Mouse (Mus musculus) heart, postnatal 0 days (tissue): ENCODE measurements around the gene Pum3. TPM values are rescaled to one million over a fixed set of nuclear protein-coding genes. Genes with fewer than 3 reads are reported as not detected.

Experiments used
- ATAC-seq: fragments of 200-750 bp; cut with Nextera tagmentation; 2 replicates; pipeline ENCODE4 v1.8.0; 2017; ENCODE audit warnings: low read depth, moderate number of reproducible peaks, moderate library complexity; ENCODE audit not compliant: insufficient read depth
- DNase-seq: peaks from one replicate; pipeline ENCODE4 v3.0.0-alpha.2; 2016; ENCODE audit warnings: low spot score
- H3K27ac ChIP-seq: fragments of 300-500 bp; sonication (generic); 2 replicates; pipeline ENCODE4 v1.5.1; 2014; ENCODE audit warnings: low read depth, mild to moderate bottlenecking
- H3K27me3 ChIP-seq: fragments of 300-500 bp; sonication (generic); 2 replicates; pipeline ENCODE4 v1.6.1; 2014; ENCODE audit warnings: low read length, mixed read lengths; ENCODE audit not compliant: control insufficient read depth, insufficient read depth
- H3K36me3 ChIP-seq: fragments of 300-500 bp; sonication (generic); replicated peaks from 2 replicates; pipeline ENCODE4 v1.6.1; 2014; ENCODE audit warnings: low read length, mixed read lengths; ENCODE audit not compliant: control insufficient read depth, insufficient read depth
- H3K4me1 ChIP-seq: fragments of 300-500 bp; sonication (generic); 2 replicates; pipeline ENCODE4 v1.6.1; 2014; ENCODE audit warnings: antibody characterized with exemption; ENCODE audit not compliant: control insufficient read depth, insufficient read depth
- H3K4me2 ChIP-seq: fragments of 300-500 bp; sonication (generic); 2 replicates; pipeline ENCODE4 v1.6.1; 2014; ENCODE audit warnings: low read depth, mild to moderate bottlenecking, low read length, moderate library complexity
- H3K4me3 ChIP-seq: fragments of 300-500 bp; sonication (generic); 2 replicates; pipeline ENCODE4 v1.5.1; 2014; ENCODE audit warnings: low read depth, low read length
- H3K9ac ChIP-seq: fragments of 300-500 bp; sonication (generic); replicated peaks from 2 replicates; pipeline ENCODE4 v1.6.1; 2014; ENCODE audit warnings: low read depth, low read length, mixed read lengths
- H3K9me3 ChIP-seq: fragments of 300-500 bp; sonication (generic); replicated peaks from 2 replicates; pipeline ENCODE4 v1.6.1; 2016; ENCODE audit warnings: low read length; ENCODE audit not compliant: control insufficient read depth
- CTCF ChIP-seq: IDR thresholded peaks from 2 replicates; pipeline ENCODE4 v1.5.1; 2016; ENCODE audit warnings: antibody characterized with exemption, control low read depth, low read depth
- EP300 ChIP-seq: IDR thresholded peaks from 2 replicates; pipeline ENCODE4 v1.6.1; 2016; ENCODE audit warnings: antibody characterized with exemption, low read depth
- WGBS: fragments of 180-500 bp; shearing (Covaris S2); extraction: QIAGEN DNeasy Blood & Tissue Kit; methylation state at CpG from one replicate; pipeline ENCODE4 v1.1.7; 2014; 5-methylcytosine and 5-hydroxymethylcytosine counted together
- polyA plus RNA-seq: library from polyadenylated mRNA; unstranded; fragments of >200 nt; fragmentation: Nextera tagmentation; extraction: Ambion mirVana; gene quantifications from 2 replicates; pipeline ENCODE4 v1.2.1, GENCODE M21; 2015
- total RNA-seq: library from RNA; depleted of rRNA; stranded (reverse); fragments of >200 nt; gene quantifications from 2 replicates; pipeline ENCODE4 v1.2.3, GENCODE M21; 2014; ENCODE audit warnings: low replicate concordance

Pum3 gene
- total and polyA plus RNA-seq, 2 experiments from 2014 or later = 5.0 to 34.9 TPM

DNA sequence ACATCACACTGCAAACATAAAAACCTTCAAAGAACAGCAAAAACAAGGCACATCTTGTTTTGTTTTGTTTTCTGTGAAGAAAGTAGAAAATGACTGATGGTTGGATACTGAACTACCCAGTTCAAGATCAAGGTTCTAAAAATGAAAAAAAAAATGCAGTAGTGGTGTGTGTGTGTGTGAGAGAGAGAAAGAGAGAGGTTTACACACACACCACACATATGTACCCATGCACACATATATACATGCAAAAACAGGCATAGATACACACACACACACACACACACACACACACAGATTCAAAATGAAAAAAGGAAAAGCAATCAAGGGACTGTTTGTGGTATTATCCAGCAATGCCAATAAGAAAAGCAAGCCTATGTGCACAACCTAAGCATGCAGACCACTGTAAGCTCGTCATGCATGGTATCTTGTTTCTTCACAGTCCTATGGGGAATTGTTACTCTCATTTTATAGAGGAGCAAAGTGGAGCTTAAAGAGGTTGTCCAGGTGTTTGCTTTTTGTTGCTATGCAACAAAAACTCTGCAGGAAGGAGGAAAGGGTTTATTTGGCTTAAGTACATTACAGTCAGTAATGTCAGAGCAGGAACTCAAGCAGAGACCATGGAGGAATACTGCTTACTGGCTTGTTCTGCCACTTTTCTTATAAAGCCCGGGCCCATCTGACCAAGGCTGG, 49.8 kb downstream of the Pum3 start:
- Histone ChIP-seq H3K27ac (no peak overlapping the region), H3K9ac (no peak overlapping the region), H3K36me3 (no peaks in the 10 kb centered on the region), H3K27me3 (no peaks in the 10 kb centered on the region), H3K4me2 (no peak overlapping the region), H3K4me3 (no peak overlapping the region), H3K9me3 (no peaks in the 10 kb centered on the region), H3K4me1 (peaks cover 10% of the 10 kb centered on the region; the same call in 1 of the 2 replicates)
- ATAC-seq (no peak), DNase-seq (no peak)
- no peak for TF ChIP-seq CTCF
- TF ChIP-seq EP300 = no peak
- WGBS = 70% methylated on average over 2 of the region's 2 CpGs

DNA sequence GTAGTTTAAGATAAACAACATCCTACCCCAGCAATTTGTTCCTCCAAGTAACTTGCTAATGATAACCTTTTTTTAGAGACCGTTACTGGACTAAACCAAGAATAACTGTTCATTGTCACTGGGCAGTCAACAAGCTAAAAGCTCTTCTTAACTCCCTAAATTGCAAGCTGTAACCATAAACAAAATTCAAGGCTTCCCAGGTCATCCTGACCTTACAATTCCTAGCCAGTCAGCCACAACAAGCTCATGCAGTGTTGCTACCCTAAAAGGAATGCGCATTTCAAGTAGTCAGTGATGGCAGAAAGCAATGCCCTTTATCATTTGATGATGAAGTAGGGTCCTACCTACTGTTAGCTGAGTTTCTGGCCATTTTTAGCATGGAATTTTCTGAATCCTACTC, 58.8 kb downstream of the Pum3 start:
- ATAC-seq = no peak
- WGBS = 67% methylated on average over 2 of the region's 2 CpGs
- Histone ChIP-seq H3K4me2 (no peak overlapping the region), H3K9me3 (no peaks in the 10 kb centered on the region), H3K9ac (no peak overlapping the region), H3K4me3 (no peak overlapping the region), H3K36me3 (no peaks in the 10 kb centered on the region), H3K27me3 (no peaks in the 10 kb centered on the region), H3K4me1 (0 out of 2 replicates have a peak, but pooled peaks cover 3% of the 10 kb centered on the region), H3K27ac (no peak overlapping the region)
- DNase-seq = no peak
- TF ChIP-seq CTCF = no peak
- TF ChIP-seq EP300 = no peak

- H3K27me3 ChIP-seq = no peaks in the 10 kb centered on the region
- no peak overlapping the region for H3K4me3 ChIP-seq
- H3K36me3 ChIP-seq = no peaks in the 10 kb centered on the region
- no peak for DNase-seq
- 0 out of 2 replicates have a peak, but pooled peaks cover 3% of the 10 kb centered on the region for H3K4me1 ChIP-seq
- no peak for TF ChIP-seq CTCF
- TF ChIP-seq EP300 = no peak
- no peaks in the 10 kb centered on the region for H3K9me3 ChIP-seq
- no peak overlapping the region for H3K4me2 ChIP-seq
- no peak for ATAC-seq
- H3K9ac ChIP-seq = no peak overlapping the region
- no peak overlapping the region for H3K27ac ChIP-seq
- WGBS = 85% methylated on average over 2 of the region's 2 CpGs
These were observed 59.5 kb downstream of the Pum3 start for GRCm38 (mm10) chr19:27370174-27370573.

- Histone ChIP-seq H3K27ac (no peak overlapping the region), H3K4me1 (0 out of 2 replicates have a peak, but pooled peaks cover 3% of the 10 kb centered on the region), H3K4me3 (no peak overlapping the region), H3K9me3 (no peaks in the 10 kb centered on the region), H3K36me3 (no peaks in the 10 kb centered on the region), H3K27me3 (no peaks in the 10 kb centered on the region), H3K9ac (no peak overlapping the region), H3K4me2 (no peak overlapping the region)
- WGBS = 67% methylated on average over 3 of the region's 3 CpGs
- no peak for ATAC-seq
- DNase-seq = no peak
- TF ChIP-seq CTCF = no peak
- TF ChIP-seq EP300 = no peak
These were observed 60.0 kb downstream of the Pum3 start for GRCm38 (mm10) chr19:27369461-27370135.

- H3K4me1 ChIP-seq = 0 out of 2 replicates have a peak, but pooled peaks cover 2% of the 10 kb centered on the region
- WGBS = 88% methylated on average over 10 of the region's 10 CpGs
- DNase-seq (no peak), ATAC-seq (no peak)
- H3K27ac ChIP-seq = no peak overlapping the region
- H3K4me2 ChIP-seq = no peak overlapping the region
- no peaks in the 10 kb centered on the region for H3K27me3 ChIP-seq
- H3K9me3 ChIP-seq = 0 out of 2 replicates have a peak, but pooled peaks cover 2% of the 10 kb centered on the region
- no peak for TF ChIP-seq EP300
- no peak for TF ChIP-seq CTCF
- no peaks in the 10 kb centered on the region for H3K36me3 ChIP-seq
- H3K9ac ChIP-seq = no peak overlapping the region
- H3K4me3 ChIP-seq = no peak overlapping the region
These were observed 63.4 kb downstream of the Pum3 start for GRCm38 (mm10) chr19:27366113-27366746.
